Mouse (Mus musculus) liver, adult 2 months (tissue): Measurements from ENCODE around the gene Lzts2.

Source experiments
- CTCF ChIP-seq: fragments of 200-500 bp; IDR thresholded peaks from 2 replicates; pipeline ENCODE4 v1.5.1; 2011; ENCODE audit warnings: low read depth, low read length, control low read depth
- POLR2A ChIP-seq: fragments of 200-500 bp; IDR thresholded peaks from 2 replicates; pipeline ENCODE4 v1.6.1; 2011; ENCODE audit warnings: low read length, control low read depth; ENCODE audit not compliant: insufficient read depth; ENCODE audit errors: extremely low read depth

GRCm38 (mm10) chr19:45032570-45033332 lies 18.5 kb downstream of the Lzts2 start:
- peak; percentile 25; the same call in 1 of the 2 replicates for TF ChIP-seq CTCF
- no peak for TF ChIP-seq POLR2A
